Comparison of ENCODE assay signal across 13 mouse cellular contexts in the genomic region with DNA sequence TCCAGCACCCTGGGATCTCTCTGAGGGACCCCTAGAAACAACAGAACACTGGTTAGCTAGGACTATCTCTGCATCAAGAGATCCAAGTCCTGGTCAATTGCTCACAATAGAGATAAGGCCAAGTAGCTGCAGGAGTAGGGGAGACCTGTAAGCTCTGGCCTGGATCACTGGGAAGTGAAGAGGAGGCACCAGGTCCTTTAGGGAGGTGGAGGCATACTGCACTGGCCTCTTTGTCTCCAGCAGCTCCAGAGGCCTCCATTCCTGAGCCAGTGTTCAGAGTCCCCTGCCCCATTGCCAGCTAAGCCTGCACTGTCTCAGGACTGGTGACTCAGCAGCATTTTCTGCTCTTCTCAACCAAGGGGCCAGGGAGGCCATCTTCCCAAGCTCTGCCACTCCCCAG.
DNase-seq lines count a peak whose midpoint lies in the region; TF ChIP-seq lines count a peak whose summit lies in the region.
"Had no signal": no experiment of that assay in that cellular context is flagged by ENCODE, and none has a peak within 500 bp of the region (broad histone marks: within the 10 kb centered on the region; RNA-seq: fewer than 3 reads in every experiment).

No protein-coding gene starts in this region.

- peak overlapping the region; percentile 86 for H3K27ac ChIP-seq in layer of hippocampus, adult 2 months
- H3K27ac ChIP-seq: forebrain, embryonic 12.5 days; heart, embryonic 10.5 days; limb, embryonic 10.5 days; midbrain, embryonic 12.5 days; neural tube, embryonic 12.5 days had no signal

- TF ChIP-seq CTCF in layer of hippocampus, adult 2 months (conservative IDR thresholded peaks at IDR 0.05) = no peak

- H3K4me3 ChIP-seq in layer of hippocampus, adult 2 months = no peak overlapping the region
- H3K4me3 ChIP-seq: forebrain, embryonic 12.5 days; heart, embryonic 10.5 days; limb, embryonic 10.5 days; midbrain, embryonic 12.5 days; neural tube, embryonic 12.5 days had no signal

- peak; percentile 80 for DNase-seq in heart, adult 11 months
- DNase-seq in heart, adult 8-10 months (ENCODE audit: low spot score) = no peak
- DNase-seq in layer of hippocampus, adult 2 months (ENCODE audit: low spot score in 2 of 2) = no peak
- no peak for DNase-seq in layer of hippocampus, postnatal 10 days (ENCODE audit: low spot score in 2 of 2)
- DNase-seq in MN1 (ENCODE audit: low spot score) = peak; percentile 80
- DNase-seq in embryo, embryonic 10.5 days (ENCODE audit: low spot score) = peak; percentile 5
- DNase-seq in right cerebral cortex, postnatal 14 days = no peak
- no peak for DNase-seq in right cerebral cortex, postnatal 25 days

Comparison
In these comparisons a context has a peak if more than half of its experiments do, and no peak if none do; other contexts are left out.
1. DNase-seq: peak in heart, adult 11 months (single experiment), MN1 (single experiment) and embryo, embryonic 10.5 days (single experiment); none in heart, adult 8-10 months (single experiment), layer of hippocampus, adult 2 months (0 of 2), layer of hippocampus, postnatal 10 days (0 of 2), right cerebral cortex, postnatal 14 days (single experiment) and right cerebral cortex, postnatal 25 days (single experiment).